Mouse (Mus musculus): Measurements from ENCODE around the gene Gm20388. TPM values are rescaled to one million over a fixed set of nuclear protein-coding genes. Genes with fewer than 3 reads are reported as not detected.

Gm20388 gene
- polyA plus RNA-seq, 1 experiment, result not detected

GRCm38 (mm10) chr8:122522796-122523651 lies 2612.4 kb downstream of the Gm20388 start:
- peaks cover 18% of the 10 kb centered on the region for H3K4me1 ChIP-seq (ENCODE audit: control insufficient read depth, insufficient read depth, low read length)
- 80% methylated on average over 14 of the region's 14 CpGs for WGBS
- H3K27ac ChIP-seq (ENCODE audit: insufficient read depth, low read depth, low read length), result no peak overlapping the region
- no peak overlapping the region for H3K4me3 ChIP-seq (ENCODE audit: insufficient read depth, low read depth, low read length)
- TF ChIP-seq POLR2A (IDR thresholded peaks at IDR 0.05; ENCODE audit: insufficient read depth, low read depth, low read length), result no peak

- H3K27ac ChIP-seq (ENCODE audit: insufficient read depth, low read depth, low read length), result no peak overlapping the region
- H3K4me3 ChIP-seq (ENCODE audit: insufficient read depth, low read depth, low read length), result no peak overlapping the region
- peaks cover 18% of the 10 kb centered on the region for H3K4me1 ChIP-seq (ENCODE audit: control insufficient read depth, insufficient read depth, low read length)
- 8% methylated on average over 23 of the region's 23 CpGs for WGBS
- TF ChIP-seq POLR2A (IDR thresholded peaks at IDR 0.05; ENCODE audit: insufficient read depth, low read depth, low read length), result no peak
- TF ChIP-seq CTCF (IDR thresholded peaks at IDR 0.05; ENCODE audit: insufficient read depth, low read depth, low read length), result no peak
These were observed 2613.2 kb downstream of the Gm20388 start for GRCm38 (mm10) chr8:122523652-122524360.

GRCm38 (mm10) chr8:122524506-122524905 lies 2613.9 kb downstream of the Gm20388 start:
- H3K27ac ChIP-seq (ENCODE audit: insufficient read depth, low read depth, low read length), result no peak overlapping the region
- H3K4me1 ChIP-seq (ENCODE audit: control insufficient read depth, insufficient read depth, low read length), result peaks cover 18% of the 10 kb centered on the region
- H3K4me3 ChIP-seq (ENCODE audit: insufficient read depth, low read depth, low read length), result no peak overlapping the region
- TF ChIP-seq POLR2A (IDR thresholded peaks at IDR 0.05; ENCODE audit: insufficient read depth, low read depth, low read length) (no peak), CTCF (IDR thresholded peaks at IDR 0.05; ENCODE audit: insufficient read depth, low read depth, low read length) (no peak)
- 53% methylated on average over 6 of the region's 6 CpGs for WGBS

- Histone ChIP-seq H3K27ac (ENCODE audit: insufficient read depth, low read depth, low read length) (no peak overlapping the region), H3K4me3 (ENCODE audit: insufficient read depth, low read depth, low read length) (no peak overlapping the region), H3K4me1 (ENCODE audit: control insufficient read depth, insufficient read depth, low read length) (peaks cover 18% of the 10 kb centered on the region)
- WGBS, result 85% methylated on average over 6 of the region's 6 CpGs
- no peak for TF ChIP-seq POLR2A (IDR thresholded peaks at IDR 0.05; ENCODE audit: insufficient read depth, low read depth, low read length)
- no peak for TF ChIP-seq CTCF (IDR thresholded peaks at IDR 0.05; ENCODE audit: insufficient read depth, low read depth, low read length)
These were observed 2614.4 kb downstream of the Gm20388 start for GRCm38 (mm10) chr8:122525004-122525403.

GRCm38 (mm10) chr8:122526084-122526483 lies 2615.4 kb downstream of the Gm20388 start:
- Histone ChIP-seq H3K4me3 (ENCODE audit: insufficient read depth, low read depth, low read length) (no peak overlapping the region), H3K27ac (ENCODE audit: insufficient read depth, low read depth, low read length) (no peak overlapping the region), H3K4me1 (ENCODE audit: control insufficient read depth, insufficient read depth, low read length) (peaks cover 18% of the 10 kb centered on the region)
- TF ChIP-seq CTCF (IDR thresholded peaks at IDR 0.05; ENCODE audit: insufficient read depth, low read depth, low read length), result no peak
- 85% methylated on average over 3 of the region's 3 CpGs for WGBS

GRCm38 (mm10) chr8:122526526-122527170 lies 2616.0 kb downstream of the Gm20388 start:
- Histone ChIP-seq H3K27ac (ENCODE audit: insufficient read depth, low read depth, low read length) (no peak overlapping the region), H3K4me3 (ENCODE audit: insufficient read depth, low read depth, low read length) (no peak overlapping the region), H3K4me1 (ENCODE audit: control insufficient read depth, insufficient read depth, low read length) (peaks cover 18% of the 10 kb centered on the region)
- TF ChIP-seq CTCF (IDR thresholded peaks at IDR 0.05; ENCODE audit: insufficient read depth, low read depth, low read length) (no peak), POLR2A (IDR thresholded peaks at IDR 0.05; ENCODE audit: insufficient read depth, low read depth, low read length) (no peak)
- WGBS, result 87% methylated on average over 7 of the region's 7 CpGs

- no peak overlapping the region for H3K4me3 ChIP-seq (ENCODE audit: insufficient read depth, low read depth, low read length)
- WGBS, result 94% methylated on average over 3 of the region's 3 CpGs
- no peak for TF ChIP-seq POLR2A (IDR thresholded peaks at IDR 0.05; ENCODE audit: insufficient read depth, low read depth, low read length)
- TF ChIP-seq CTCF (IDR thresholded peaks at IDR 0.05; ENCODE audit: insufficient read depth, low read depth, low read length), result no peak
These were observed 2617.3 kb downstream of the Gm20388 start for GRCm38 (mm10) chr8:122527937-122528336.

GRCm38 (mm10) chr8:122529159-122529558 lies 2618.5 kb downstream of the Gm20388 start:
- no peak for TF ChIP-seq CTCF (IDR thresholded peaks at IDR 0.05; ENCODE audit: insufficient read depth, low read depth, low read length)
- no peak for TF ChIP-seq POLR2A (IDR thresholded peaks at IDR 0.05; ENCODE audit: insufficient read depth, low read depth, low read length)
- WGBS, result 92% methylated on average over 4 of the region's 4 CpGs
- H3K4me3 ChIP-seq (ENCODE audit: insufficient read depth, low read depth, low read length), result no peak overlapping the region
- H3K4me1 ChIP-seq (ENCODE audit: control insufficient read depth, insufficient read depth, low read length), result peaks cover 6% of the 10 kb centered on the region
- no peak overlapping the region for H3K27ac ChIP-seq (ENCODE audit: insufficient read depth, low read depth, low read length)

More at GRCm38 (mm10) chr8:122527937-122528336, 2617.3 kb downstream of the Gm20388 start:
- Histone ChIP-seq H3K4me1 (ENCODE audit: control insufficient read depth, insufficient read depth, low read length) (peaks cover 18% of the 10 kb centered on the region), H3K27ac (ENCODE audit: insufficient read depth, low read depth, low read length) (no peak overlapping the region)

- 82% methylated on average over 8 of the region's 8 CpGs for WGBS
- no peak for TF ChIP-seq POLR2A (IDR thresholded peaks at IDR 0.05; ENCODE audit: insufficient read depth, low read depth, low read length)
- TF ChIP-seq CTCF (IDR thresholded peaks at IDR 0.05; ENCODE audit: insufficient read depth, low read depth, low read length), result no peak
- H3K27ac ChIP-seq (ENCODE audit: insufficient read depth, low read depth, low read length), result no peak overlapping the region
- H3K4me1 ChIP-seq (ENCODE audit: control insufficient read depth, insufficient read depth, low read length), result no peaks in the 10 kb centered on the region
- H3K4me3 ChIP-seq (ENCODE audit: insufficient read depth, low read depth, low read length), result no peak overlapping the region
These were observed 2620.7 kb downstream of the Gm20388 start for GRCm38 (mm10) chr8:122531312-122531711.

All from olfactory bulb, adult 2 months (tissue).